Mouse (Mus musculus): ENCODE measurements around the gene Tmsb10.

GRCm38 (mm10) chr6:72957093-72957435 is 1.5 kb downstream of the Tmsb10 start:
- TF ChIP-seq CTCF (IDR thresholded peaks at IDR 0.05; ENCODE audit: insufficient read depth, low read length) (no peak), POLR2A (IDR thresholded peaks at IDR 0.05; ENCODE audit: borderline replicate concordance, extremely low read depth, low read depth, low read length) (no peak)

Data from lung, adult 2 months (tissue).